Mouse (Mus musculus): Measurements from ENCODE around the gene Serinc3. TPM values are rescaled to one million over a fixed set of nuclear protein-coding genes. Genes with fewer than 3 reads are reported as not detected.

The Serinc3 gene
- polyA plus RNA-seq, 1 experiment from 2014 or later, result 33.6 TPM

GRCm38 (mm10) chr2:163601712-163602100, 43.2 kb downstream of the Serinc3 start:
- peaks cover 26% of the 10 kb centered on the region for H3K4me1 ChIP-seq
- H3K27ac ChIP-seq (replicated peaks), result peak overlapping the region; percentile 97
- peak overlapping the region; percentile 94 for H3K4me3 ChIP-seq (replicated peaks)
- 0 out of 2 replicates have a peak overlapping the region, but pooled peaks have one; percentile 97 for H3K9ac ChIP-seq (replicated peaks)
- H3K36me3 ChIP-seq, result no peaks in the 10 kb centered on the region
- H3K27me3 ChIP-seq (replicated peaks), result no peaks in the 10 kb centered on the region
- ATAC-seq (ENCODE audit: low FRiP score), result no peak
- 82% methylated on average over 7 of the region's 7 CpGs for WGBS
- no peaks in the 10 kb centered on the region for H3K9me3 ChIP-seq (replicated peaks)
- H3K4me2 ChIP-seq, result peak overlapping the region; percentile 87

- no peak overlapping the region for H3K4me2 ChIP-seq
- WGBS, result 90% methylated on average over 7 of the region's 7 CpGs
Observed at GRCm38 (mm10) chr2:163601066-163601465, 43.9 kb downstream of the Serinc3 start.

GRCm38 (mm10) chr2:163599226-163599625, 45.7 kb downstream of the Serinc3 start:
- ATAC-seq (ENCODE audit: low FRiP score), result no peak
- Histone ChIP-seq H3K4me1 (peaks cover 23% of the 10 kb centered on the region), H3K27ac (replicated peaks) (no peak overlapping the region), H3K9ac (replicated peaks) (no peak overlapping the region), H3K27me3 (replicated peaks) (no peaks in the 10 kb centered on the region; the same call in 1 of the 2 replicates), H3K4me2 (no peak overlapping the region), H3K4me3 (replicated peaks) (no peak overlapping the region), H3K9me3 (replicated peaks) (no peaks in the 10 kb centered on the region), H3K36me3 (no peaks in the 10 kb centered on the region)
- WGBS, result 4% methylated on average over 1 of the region's 1 CpGs

More at GRCm38 (mm10) chr2:163601066-163601465, 43.9 kb downstream of the Serinc3 start:
- no peaks in the 10 kb centered on the region for H3K9me3 ChIP-seq (replicated peaks)
- no peaks in the 10 kb centered on the region for H3K27me3 ChIP-seq (replicated peaks)
- no peak overlapping the region for H3K4me3 ChIP-seq (replicated peaks)
- H3K9ac ChIP-seq (replicated peaks), result no peak overlapping the region
- H3K27ac ChIP-seq (replicated peaks), result no peak overlapping the region
- H3K36me3 ChIP-seq, result no peaks in the 10 kb centered on the region
- ATAC-seq (ENCODE audit: low FRiP score), result no peak
- peaks cover 26% of the 10 kb centered on the region for H3K4me1 ChIP-seq

GRCm38 (mm10) chr2:163597661-163598060, 47.3 kb downstream of the Serinc3 start:
- Histone ChIP-seq H3K9ac (replicated peaks) (no peak overlapping the region), H3K9me3 (replicated peaks) (no peaks in the 10 kb centered on the region), H3K27me3 (replicated peaks) (no peaks in the 10 kb centered on the region; the same call in 1 of the 2 replicates), H3K4me1 (peaks cover 7% of the 10 kb centered on the region), H3K36me3 (no peaks in the 10 kb centered on the region), H3K4me2 (no peak overlapping the region), H3K4me3 (replicated peaks) (no peak overlapping the region), H3K27ac (replicated peaks) (no peak overlapping the region)
- WGBS, result 64% methylated on average over 4 of the region's 4 CpGs
- ATAC-seq (ENCODE audit: low FRiP score), result no peak

GRCm38 (mm10) chr2:163596873-163597155, 48.1 kb downstream of the Serinc3 start:
- Histone ChIP-seq H3K27ac (replicated peaks) (peak overlapping the region; percentile 7; the same call in 1 of the 2 replicates), H3K4me2 (no peak overlapping the region), H3K36me3 (no peaks in the 10 kb centered on the region), H3K4me1 (peaks cover 5% of the 10 kb centered on the region), H3K9ac (replicated peaks) (no peak overlapping the region), H3K27me3 (replicated peaks) (no peaks in the 10 kb centered on the region; the same call in 1 of the 2 replicates), H3K9me3 (replicated peaks) (no peaks in the 10 kb centered on the region), H3K4me3 (replicated peaks) (no peak overlapping the region)
- no peak for ATAC-seq (ENCODE audit: low FRiP score)
- 53% methylated on average over 3 of the region's 3 CpGs for WGBS

- no peak overlapping the region for H3K4me3 ChIP-seq (replicated peaks)
- peak overlapping the region; percentile 7; the same call in 1 of the 2 replicates for H3K27ac ChIP-seq (replicated peaks)
- no peaks in the 10 kb centered on the region for H3K4me1 ChIP-seq
- H3K36me3 ChIP-seq, result no peaks in the 10 kb centered on the region
- no peaks in the 10 kb centered on the region; the same call in 1 of the 2 replicates for H3K27me3 ChIP-seq (replicated peaks)
- ATAC-seq (ENCODE audit: low FRiP score), result no peak
- no peaks in the 10 kb centered on the region for H3K9me3 ChIP-seq (replicated peaks)
- H3K4me2 ChIP-seq, result no peak overlapping the region
- H3K9ac ChIP-seq (replicated peaks), result no peak overlapping the region
- WGBS, result 72% methylated on average over 13 of the region's 13 CpGs
Observed at GRCm38 (mm10) chr2:163596057-163596872, 48.7 kb downstream of the Serinc3 start.

GRCm38 (mm10) chr2:163595119-163595518, 49.8 kb downstream of the Serinc3 start:
- Histone ChIP-seq H3K27ac (replicated peaks) (0 out of 2 replicates have a peak overlapping the region, but pooled peaks have one; percentile 11), H3K27me3 (replicated peaks) (no peaks in the 10 kb centered on the region; the same call in 1 of the 2 replicates), H3K9me3 (replicated peaks) (no peaks in the 10 kb centered on the region), H3K4me1 (no peaks in the 10 kb centered on the region), H3K9ac (replicated peaks) (no peak overlapping the region), H3K4me2 (no peak overlapping the region), H3K4me3 (replicated peaks) (no peak overlapping the region), H3K36me3 (no peaks in the 10 kb centered on the region)
- WGBS, result 16% methylated on average over 2 of the region's 2 CpGs
- no peak for ATAC-seq (ENCODE audit: low FRiP score)

GRCm38 (mm10) chr2:163593636-163594282, 51.2 kb downstream of the Serinc3 start:
- Histone ChIP-seq H3K9me3 (replicated peaks) (no peaks in the 10 kb centered on the region), H3K27ac (replicated peaks) (no peak overlapping the region), H3K9ac (replicated peaks) (no peak overlapping the region), H3K4me1 (no peaks in the 10 kb centered on the region), H3K4me2 (no peak overlapping the region), H3K4me3 (replicated peaks) (no peak overlapping the region), H3K27me3 (replicated peaks) (no peaks in the 10 kb centered on the region; the same call in 1 of the 2 replicates), H3K36me3 (no peaks in the 10 kb centered on the region)
- ATAC-seq (ENCODE audit: low FRiP score), result no peak
- 92% methylated on average over 10 of the region's 10 CpGs for WGBS

GRCm38 (mm10) chr2:163592084-163592483, 52.8 kb downstream of the Serinc3 start:
- Histone ChIP-seq H3K4me2 (no peak overlapping the region), H3K4me1 (no peaks in the 10 kb centered on the region), H3K4me3 (replicated peaks) (no peak overlapping the region), H3K27ac (replicated peaks) (no peak overlapping the region), H3K27me3 (replicated peaks) (no peaks in the 10 kb centered on the region; the same call in 1 of the 2 replicates), H3K9me3 (replicated peaks) (no peaks in the 10 kb centered on the region), H3K9ac (replicated peaks) (no peak overlapping the region), H3K36me3 (no peaks in the 10 kb centered on the region)
- no peak for ATAC-seq (ENCODE audit: low FRiP score)
- WGBS, result 75% methylated on average over 1 of the region's 1 CpGs

- H3K9me3 ChIP-seq (replicated peaks), result no peaks in the 10 kb centered on the region
- H3K4me3 ChIP-seq (replicated peaks), result no peak overlapping the region
- no peak overlapping the region for H3K9ac ChIP-seq (replicated peaks)
- 0 out of 2 replicates have a peak, but pooled peaks cover 4% of the 10 kb centered on the region for H3K4me1 ChIP-seq
- H3K27me3 ChIP-seq (replicated peaks), result no peaks in the 10 kb centered on the region; the same call in 1 of the 2 replicates
- 81% methylated on average over 5 of the region's 5 CpGs for WGBS
- ATAC-seq (ENCODE audit: low FRiP score), result no peak
- H3K36me3 ChIP-seq, result no peaks in the 10 kb centered on the region
- no peak overlapping the region for H3K27ac ChIP-seq (replicated peaks)
- no peak overlapping the region for H3K4me2 ChIP-seq
Observed at GRCm38 (mm10) chr2:163590996-163591395, 53.9 kb downstream of the Serinc3 start.

- ATAC-seq (ENCODE audit: low FRiP score), result no peak
- no peak overlapping the region for H3K4me3 ChIP-seq (replicated peaks)
- H3K4me2 ChIP-seq, result no peak overlapping the region
- H3K9ac ChIP-seq (replicated peaks), result no peak overlapping the region
- no peaks in the 10 kb centered on the region for H3K9me3 ChIP-seq (replicated peaks)
- H3K4me1 ChIP-seq, result 0 out of 2 replicates have a peak, but pooled peaks cover 4% of the 10 kb centered on the region
- 66% methylated on average over 12 of the region's 12 CpGs for WGBS
- H3K27ac ChIP-seq (replicated peaks), result no peak overlapping the region
- H3K27me3 ChIP-seq (replicated peaks), result no peaks in the 10 kb centered on the region
- no peaks in the 10 kb centered on the region for H3K36me3 ChIP-seq
Observed at GRCm38 (mm10) chr2:163590211-163590610, 54.7 kb downstream of the Serinc3 start.

GRCm38 (mm10) chr2:163587506-163587905, 57.4 kb downstream of the Serinc3 start:
- WGBS, result 80% methylated on average over 5 of the region's 5 CpGs
- Histone ChIP-seq H3K27me3 (replicated peaks) (no peaks in the 10 kb centered on the region), H3K4me2 (no peak overlapping the region), H3K9ac (replicated peaks) (no peak overlapping the region), H3K9me3 (replicated peaks) (no peaks in the 10 kb centered on the region), H3K4me3 (replicated peaks) (no peak overlapping the region), H3K4me1 (0 out of 2 replicates have a peak, but pooled peaks cover 4% of the 10 kb centered on the region), H3K27ac (replicated peaks) (no peak overlapping the region), H3K36me3 (no peaks in the 10 kb centered on the region)
- ATAC-seq (ENCODE audit: low FRiP score), result no peak
